Mouse (Mus musculus): ENCODE measurements around the gene Myrfl. TPM values are rescaled to one million over a fixed set of nuclear protein-coding genes. Genes with fewer than 3 reads are reported as not detected.

Myrfl gene
- polyA plus RNA-seq, 1 experiment from 2014 or later: 0.19 TPM

DNA sequence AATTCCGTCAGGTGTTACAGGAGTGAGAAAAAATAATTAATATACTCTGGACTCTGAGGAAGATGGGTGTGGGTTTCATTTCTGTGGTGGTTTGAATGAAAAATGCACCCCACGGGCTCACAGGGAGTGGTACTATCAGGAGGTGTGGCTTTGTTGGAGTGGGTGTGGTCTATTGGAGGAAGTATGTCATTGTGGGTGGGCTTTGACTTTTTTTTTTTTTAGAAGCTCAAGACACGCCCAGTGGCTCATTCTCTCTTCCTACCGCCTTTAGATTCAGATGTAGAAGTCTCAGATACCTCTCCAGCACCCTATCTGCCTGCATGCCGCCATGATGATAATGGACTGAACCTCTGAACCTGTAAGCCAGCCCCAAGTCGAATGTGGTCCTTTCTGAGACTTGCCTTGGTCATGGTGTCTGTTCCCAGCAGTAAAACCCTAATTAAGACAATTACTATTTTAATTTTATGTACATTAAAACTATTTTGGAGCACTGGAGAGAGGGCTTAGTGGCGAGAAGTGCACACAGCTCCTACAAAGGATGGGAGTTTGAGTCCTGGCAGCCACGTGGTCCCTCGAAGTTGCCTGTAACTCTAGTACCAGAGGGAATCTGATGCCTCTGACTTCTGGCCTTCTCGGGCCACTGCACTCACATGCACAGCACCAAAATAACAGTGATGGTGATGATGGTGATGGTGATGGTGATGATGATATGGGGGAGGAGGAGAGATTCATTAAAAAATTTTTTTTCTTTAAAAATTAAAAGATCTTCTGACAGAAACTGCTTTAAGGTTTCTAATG is 88.0 kb downstream of the Myrfl start:
- Histone ChIP-seq H3K27ac (no peak overlapping the region), H3K4me2 (no peak overlapping the region), H3K36me3 (no peaks in the 10 kb centered on the region), H3K4me1 (no peaks in the 10 kb centered on the region), H3K27me3 (no peaks in the 10 kb centered on the region), H3K9ac (no peak overlapping the region), H3K9me3 (no peaks in the 10 kb centered on the region), H3K4me3 (no peak overlapping the region)
- WGBS: 86% methylated on average over 10 of the region's 10 CpGs
- ATAC-seq (ENCODE audit: insufficient number of reproducible peaks, low FRiP score, low TSS enrichment, low read depth): no peak

GRCm38 (mm10) chr10:116802178-116802794 is 94.4 kb downstream of the Myrfl start:
- Histone ChIP-seq H3K4me2 (no peak overlapping the region), H3K27ac (no peak overlapping the region), H3K27me3 (no peaks in the 10 kb centered on the region), H3K4me3 (no peak overlapping the region), H3K9me3 (no peaks in the 10 kb centered on the region), H3K4me1 (no peaks in the 10 kb centered on the region), H3K36me3 (no peaks in the 10 kb centered on the region), H3K9ac (no peak overlapping the region)
- 57% methylated on average over 5 of the region's 5 CpGs for WGBS
- ATAC-seq (ENCODE audit: insufficient number of reproducible peaks, low FRiP score, low TSS enrichment, low read depth): no peak

DNA sequence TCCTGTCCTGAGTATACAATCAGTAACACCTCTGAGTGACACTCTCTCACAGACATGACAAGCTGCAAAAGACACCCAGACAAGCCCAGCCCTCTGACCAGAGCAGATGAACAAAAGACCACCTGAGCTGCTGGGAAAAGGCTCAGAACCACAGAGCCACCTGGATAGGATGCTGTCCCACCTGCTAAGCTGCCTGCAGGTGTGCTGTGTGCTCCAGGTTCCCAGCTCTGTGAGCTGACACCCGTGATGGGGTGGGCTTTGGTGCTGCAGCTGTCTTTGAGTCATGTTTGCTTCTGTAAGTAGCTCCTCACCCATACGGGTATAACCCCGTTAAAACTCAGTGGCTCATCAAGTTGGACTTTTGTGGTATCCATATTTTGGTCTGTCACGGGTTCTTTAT is 95.4 kb downstream of the Myrfl start:
- H3K9me3 ChIP-seq: no peaks in the 10 kb centered on the region
- H3K4me3 ChIP-seq: no peak overlapping the region
- H3K36me3 ChIP-seq: no peaks in the 10 kb centered on the region
- H3K4me1 ChIP-seq: 0 out of 2 replicates have a peak, but pooled peaks cover under 1% of the 10 kb centered on the region
- H3K9ac ChIP-seq: no peak overlapping the region
- H3K27ac ChIP-seq: no peak overlapping the region
- no peak overlapping the region for H3K4me2 ChIP-seq
- 54% methylated on average over 4 of the region's 4 CpGs for WGBS
- 0 out of 2 replicates have a peak, but pooled peaks cover 4% of the 10 kb centered on the region for H3K27me3 ChIP-seq
- ATAC-seq (ENCODE audit: insufficient number of reproducible peaks, low FRiP score, low TSS enrichment, low read depth): no peak

DNA sequence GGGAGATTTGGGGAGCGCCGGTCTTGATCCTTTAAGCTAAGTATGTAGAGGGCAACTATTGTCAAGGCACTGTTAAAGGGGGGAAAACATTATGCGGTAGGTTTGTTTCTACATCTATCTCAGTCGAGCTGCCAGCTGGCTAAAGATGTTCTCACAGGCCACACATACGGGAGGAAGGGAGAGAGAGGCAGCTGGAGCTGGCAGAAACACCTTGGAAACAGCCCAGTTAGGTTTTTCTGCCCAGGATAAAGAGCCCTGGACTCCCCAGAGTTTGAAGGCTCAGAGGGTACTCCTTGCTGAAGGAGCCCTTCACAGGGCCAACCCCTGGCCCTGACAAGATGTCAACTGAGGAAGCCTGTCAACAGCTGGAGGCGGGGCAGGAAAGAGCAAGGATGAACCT is 100.7 kb downstream of the Myrfl start:
- no peak for ATAC-seq (ENCODE audit: insufficient number of reproducible peaks, low FRiP score, low TSS enrichment, low read depth)
- H3K27me3 ChIP-seq: 0 out of 2 replicates have a peak, but pooled peaks cover 4% of the 10 kb centered on the region
- WGBS: 70% methylated on average over 6 of the region's 6 CpGs
- no peak overlapping the region for H3K9ac ChIP-seq
- H3K4me3 ChIP-seq: no peak overlapping the region
- 0 out of 2 replicates have a peak, but pooled peaks cover 4% of the 10 kb centered on the region for H3K4me1 ChIP-seq
- H3K4me2 ChIP-seq: no peak overlapping the region
- H3K27ac ChIP-seq: no peak overlapping the region
- no peaks in the 10 kb centered on the region for H3K36me3 ChIP-seq
- no peaks in the 10 kb centered on the region for H3K9me3 ChIP-seq

- Histone ChIP-seq H3K4me2 (no peak overlapping the region), H3K9me3 (no peaks in the 10 kb centered on the region), H3K9ac (no peak overlapping the region), H3K36me3 (no peaks in the 10 kb centered on the region), H3K4me3 (no peak overlapping the region), H3K27me3 (no peaks in the 10 kb centered on the region), H3K27ac (no peak overlapping the region), H3K4me1 (no peaks in the 10 kb centered on the region)
- no peak for ATAC-seq (ENCODE audit: insufficient number of reproducible peaks, low FRiP score, low TSS enrichment, low read depth)
These were observed 107.6 kb downstream of the Myrfl start for GRCm38 (mm10) chr10:116789096-116789495.

GRCm38 (mm10) chr10:116788431-116788830 is 108.3 kb downstream of the Myrfl start:
- Histone ChIP-seq H3K4me2 (no peak overlapping the region), H3K4me3 (no peak overlapping the region), H3K9me3 (no peaks in the 10 kb centered on the region), H3K4me1 (no peaks in the 10 kb centered on the region), H3K27ac (no peak overlapping the region), H3K9ac (no peak overlapping the region), H3K36me3 (no peaks in the 10 kb centered on the region), H3K27me3 (no peaks in the 10 kb centered on the region)
- ATAC-seq (ENCODE audit: insufficient number of reproducible peaks, low FRiP score, low TSS enrichment, low read depth): no peak

GRCm38 (mm10) chr10:116784098-116784497 is 112.6 kb downstream of the Myrfl start:
- Histone ChIP-seq H3K27me3 (no peaks in the 10 kb centered on the region), H3K4me1 (no peaks in the 10 kb centered on the region), H3K27ac (no peak overlapping the region), H3K4me2 (no peak overlapping the region), H3K36me3 (no peaks in the 10 kb centered on the region), H3K9me3 (no peaks in the 10 kb centered on the region), H3K9ac (no peak overlapping the region), H3K4me3 (no peak overlapping the region)
- no peak for ATAC-seq (ENCODE audit: insufficient number of reproducible peaks, low FRiP score, low TSS enrichment, low read depth)
- WGBS: 71% methylated on average over 6 of the region's 6 CpGs

DNA sequence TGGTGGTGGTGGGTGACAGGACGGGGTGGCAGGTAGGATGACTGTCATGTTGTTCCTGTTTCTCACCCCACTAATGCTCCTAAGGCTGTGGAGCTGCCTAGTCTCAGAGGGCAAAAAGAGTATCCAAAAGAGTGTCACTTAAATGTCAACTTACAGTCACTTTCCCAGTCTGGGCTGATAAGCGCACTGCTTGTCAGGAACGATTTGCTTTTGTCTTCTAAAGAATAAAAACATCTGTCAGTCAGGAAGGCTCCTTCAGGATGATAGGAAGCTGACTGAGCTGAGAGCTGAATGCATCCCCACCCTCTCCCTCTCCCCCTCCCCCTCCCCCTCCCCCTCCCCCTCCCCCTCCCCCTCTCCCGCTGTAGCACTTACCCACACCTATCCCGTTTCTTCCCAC is 113.7 kb downstream of the Myrfl start:
- 75% methylated on average over 3 of the region's 5 CpGs for WGBS
- Histone ChIP-seq H3K9me3 (no peaks in the 10 kb centered on the region), H3K27ac (no peak overlapping the region), H3K36me3 (no peaks in the 10 kb centered on the region), H3K4me1 (no peaks in the 10 kb centered on the region), H3K4me3 (no peak overlapping the region), H3K4me2 (no peak overlapping the region), H3K9ac (no peak overlapping the region), H3K27me3 (no peaks in the 10 kb centered on the region)
- ATAC-seq (ENCODE audit: insufficient number of reproducible peaks, low FRiP score, low TSS enrichment, low read depth): no peak

- Histone ChIP-seq H3K4me2 (no peak overlapping the region), H3K9ac (no peak overlapping the region), H3K4me3 (no peak overlapping the region), H3K27ac (no peak overlapping the region), H3K4me1 (no peaks in the 10 kb centered on the region), H3K36me3 (no peaks in the 10 kb centered on the region), H3K27me3 (no peaks in the 10 kb centered on the region), H3K9me3 (no peaks in the 10 kb centered on the region)
- ATAC-seq (ENCODE audit: insufficient number of reproducible peaks, low FRiP score, low TSS enrichment, low read depth): no peak
- WGBS: 84% methylated on average over 8 of the region's 8 CpGs
These were observed 118.8 kb downstream of the Myrfl start for GRCm38 (mm10) chr10:116777947-116778346.

GRCm38 (mm10) chr10:116776846-116777245 is 119.9 kb downstream of the Myrfl start:
- H3K36me3 ChIP-seq: no peaks in the 10 kb centered on the region
- no peaks in the 10 kb centered on the region for H3K27me3 ChIP-seq
- WGBS: 81% methylated on average over 14 of the region's 14 CpGs
- no peak overlapping the region for H3K4me3 ChIP-seq
- no peak overlapping the region for H3K4me2 ChIP-seq
- no peak overlapping the region for H3K27ac ChIP-seq
- H3K9ac ChIP-seq: no peak overlapping the region
- H3K4me1 ChIP-seq: peaks cover 2% of the 10 kb centered on the region; the same call in 1 of the 2 replicates
- no peak for ATAC-seq (ENCODE audit: insufficient number of reproducible peaks, low FRiP score, low TSS enrichment, low read depth)
- no peaks in the 10 kb centered on the region for H3K9me3 ChIP-seq

- H3K4me3 ChIP-seq: no peak overlapping the region
- no peak for ATAC-seq (ENCODE audit: insufficient number of reproducible peaks, low FRiP score, low TSS enrichment, low read depth)
- H3K4me2 ChIP-seq: no peak overlapping the region
- peaks cover 10% of the 10 kb centered on the region; the same call in 1 of the 2 replicates for H3K4me1 ChIP-seq
- 46% methylated on average over 15 of the region's 15 CpGs for WGBS
- H3K9me3 ChIP-seq: no peaks in the 10 kb centered on the region
- H3K27me3 ChIP-seq: no peaks in the 10 kb centered on the region
- no peak overlapping the region for H3K27ac ChIP-seq
- no peak overlapping the region for H3K9ac ChIP-seq
- no peaks in the 10 kb centered on the region for H3K36me3 ChIP-seq
These were observed 122.6 kb downstream of the Myrfl start for GRCm38 (mm10) chr10:116773846-116774750.

Measured in limb, embryonic 15.5 days (tissue).